In genomic region chr2:103913252-103913650, GRCm38 (mm10) we compare ENCODE assay signal across 24 mouse cellular contexts. TPM values are rescaled to one million over a fixed set of nuclear protein-coding genes. Genes with fewer than 3 reads are reported as not detected.
DNase-seq lines count a peak whose midpoint lies in the region; ATAC-seq and TF ChIP-seq lines count a peak whose summit lies in the region.
"Had no signal": no experiment of that assay in that cellular context is flagged by ENCODE, and none has a peak within 500 bp of the region (broad histone marks: within the 10 kb centered on the region; RNA-seq: fewer than 3 reads in every experiment).

No protein-coding gene starts in this region.

- no peaks in the 10 kb centered on the region for H3K27me3 ChIP-seq in hindbrain, embryonic 15.5 days
- H3K27me3 ChIP-seq in hindbrain, embryonic 12.5 days, result no peaks in the 10 kb centered on the region
- no peaks in the 10 kb centered on the region for H3K27me3 ChIP-seq in lung, postnatal 0 days (replicated peaks; ENCODE audit: insufficient read depth, low read length)
- H3K27me3 ChIP-seq: embryonic facial prominence, embryonic 15.5 days; forebrain, embryonic 15.5 days; limb, embryonic 12.5 days; neural tube, embryonic 12.5 days had no signal

- no peak for ATAC-seq in hindbrain, embryonic 15.5 days (ENCODE audit: low FRiP score, low read depth)
- ATAC-seq in hindbrain, embryonic 12.5 days (ENCODE audit: low FRiP score), result no peak
- ATAC-seq in lung, postnatal 0 days, result peak; percentile 38; the same call in 1 of the 2 replicates
- peak; percentile 92 for ATAC-seq in granulocyte monocyte progenitor cell, adult 5-6 weeks (replicated peaks; ENCODE audit: poor library complexity, severe bottlenecking)
- ATAC-seq in megakaryocyte progenitor cell, adult 5-6 weeks (replicated peaks; ENCODE audit: poor library complexity), result peak; percentile 58; the same call in 1 of the 2 replicates
- ATAC-seq in erythroblast, adult 5-6 weeks (replicated peaks; ENCODE audit: low FRiP score, poor library complexity, severe bottlenecking), result no peak
- ATAC-seq: forebrain, embryonic 15.5 days; intestine, postnatal 0 days had no signal

- WGBS in hindbrain, embryonic 15.5 days, result 71% methylated on average over 6 of the region's 6 CpGs
- WGBS in hindbrain, embryonic 12.5 days, result 82% methylated on average over 6 of the region's 6 CpGs
- 47% methylated on average over 6 of the region's 6 CpGs for WGBS in lung, postnatal 0 days
- WGBS in lung, adult 2 months, result 54% methylated on average over 6 of the region's 6 CpGs

- H3K36me3 ChIP-seq in hindbrain, embryonic 15.5 days, result no peaks in the 10 kb centered on the region
- H3K36me3 ChIP-seq in hindbrain, embryonic 12.5 days, result no peaks in the 10 kb centered on the region
- no peaks in the 10 kb centered on the region for H3K36me3 ChIP-seq in lung, postnatal 0 days (ENCODE audit: insufficient read depth, low read length)
- H3K36me3 ChIP-seq: embryonic facial prominence, embryonic 15.5 days; forebrain, embryonic 15.5 days; heart, embryonic 12.5 days; limb, embryonic 12.5 days; neural tube, embryonic 12.5 days had no signal

- no peak for TF ChIP-seq CTCF in lung, postnatal 0 days (IDR thresholded peaks at IDR 0.05)
- TF ChIP-seq CTCF in lung, adult 2 months (IDR thresholded peaks at IDR 0.05; ENCODE audit: insufficient read depth, low read length), result no peak

- no peak for DNase-seq in lung, postnatal 0 days (ENCODE audit: low spot score)
- no peak for DNase-seq in lung, adult 2 months
- DNase-seq: adrenal gland, adult 2 months; cerebellum, adult 11-12 months; heart, postnatal 10 days; kidney, postnatal 25 days; layer of hippocampus, postnatal 36 days; lung, postnatal 10 days; thymus, adult 18-20 months; thymus, postnatal 4 days had no signal

- TF ChIP-seq POLR2A in lung, adult 2 months (IDR thresholded peaks at IDR 0.05; ENCODE audit: borderline replicate concordance, extremely low read depth, low read depth, low read length), result no peak

- H3K9me3 ChIP-seq in hindbrain, embryonic 15.5 days, result no peaks in the 10 kb centered on the region
- H3K9me3 ChIP-seq in hindbrain, embryonic 12.5 days (replicated peaks), result no peaks in the 10 kb centered on the region
- H3K9me3 ChIP-seq in lung, postnatal 0 days (ENCODE audit: low read length), result no peaks in the 10 kb centered on the region
- H3K9me3 ChIP-seq: embryonic facial prominence, embryonic 15.5 days; forebrain, embryonic 15.5 days; heart, embryonic 12.5 days; limb, embryonic 12.5 days; neural tube, embryonic 12.5 days had no signal

- peaks cover 6% of the 10 kb centered on the region for H3K4me1 ChIP-seq in hindbrain, embryonic 15.5 days (replicated peaks)
- no peaks in the 10 kb centered on the region for H3K4me1 ChIP-seq in hindbrain, embryonic 12.5 days
- no peaks in the 10 kb centered on the region for H3K4me1 ChIP-seq in lung, postnatal 0 days (ENCODE audit: insufficient read depth, low read depth, low read length)
- no peaks in the 10 kb centered on the region for H3K4me1 ChIP-seq in lung, adult 2 months (ENCODE audit: control insufficient read depth, insufficient read depth, low read length)
- H3K4me1 ChIP-seq: embryonic facial prominence, embryonic 15.5 days; forebrain, embryonic 15.5 days; heart, embryonic 12.5 days; neural tube, embryonic 12.5 days had no signal

- peak overlapping the region; percentile 62 for H3K27ac ChIP-seq in hindbrain, embryonic 15.5 days (replicated peaks)
- no peak overlapping the region for H3K27ac ChIP-seq in hindbrain, embryonic 12.5 days
- no peak overlapping the region for H3K27ac ChIP-seq in lung, postnatal 0 days (ENCODE audit: low read length)
- H3K27ac ChIP-seq: embryonic facial prominence, embryonic 15.5 days; forebrain, embryonic 15.5 days; layer of hippocampus, adult 2 months; limb, embryonic 12.5 days; liver, embryonic 14.5 days; neural tube, embryonic 12.5 days had no signal

- H3K4me2 ChIP-seq in hindbrain, embryonic 15.5 days, result no peak overlapping the region
- H3K4me2 ChIP-seq in hindbrain, embryonic 12.5 days (replicated peaks), result no peak overlapping the region
- H3K4me2 ChIP-seq in lung, postnatal 0 days (replicated peaks; ENCODE audit: low read depth, low read length), result no peak overlapping the region
- H3K4me2 ChIP-seq: embryonic facial prominence, embryonic 15.5 days; forebrain, embryonic 15.5 days; heart, embryonic 12.5 days; limb, embryonic 12.5 days; neural tube, embryonic 12.5 days had no signal

- no peak for TF ChIP-seq EP300 in lung, postnatal 0 days (IDR thresholded peaks at IDR 0.05)

- H3K4me3 ChIP-seq in hindbrain, embryonic 15.5 days, result no peak overlapping the region
- H3K4me3 ChIP-seq in hindbrain, embryonic 12.5 days, result no peak overlapping the region
- H3K4me3 ChIP-seq in lung, postnatal 0 days (ENCODE audit: low read depth, low read length), result no peak overlapping the region
- H3K4me3 ChIP-seq in lung, adult 2 months (replicated peaks; ENCODE audit: extremely low read depth, low read depth, low read length), result no peak overlapping the region
- H3K4me3 ChIP-seq: embryonic facial prominence, embryonic 15.5 days; forebrain, embryonic 15.5 days; heart, embryonic 12.5 days; layer of hippocampus, adult 2 months; limb, embryonic 12.5 days; neural tube, embryonic 12.5 days had no signal

- H3K9ac ChIP-seq in hindbrain, embryonic 15.5 days, result no peak overlapping the region
- H3K9ac ChIP-seq in hindbrain, embryonic 12.5 days, result no peak overlapping the region
- no peak overlapping the region for H3K9ac ChIP-seq in lung, postnatal 0 days (replicated peaks; ENCODE audit: low read depth)
- H3K9ac ChIP-seq: embryonic facial prominence, embryonic 15.5 days; forebrain, embryonic 15.5 days; heart, embryonic 12.5 days; limb, embryonic 12.5 days; liver, embryonic 14.5 days; neural tube, embryonic 12.5 days had no signal

RNA-seq across cellular contexts. Expression of gene Lmo2, which starts 44.5 kb away (rescaled TPM):
- 36.0 and 37.9 TPM in 2 replicates for polyA plus RNA-seq in hindbrain, embryonic 15.5 days (2015; fragmentation: Nextera tagmentation; extraction: Ambion mirVana)
- 25.6 and 27.2 TPM in 2 replicates for polyA plus RNA-seq in hindbrain, embryonic 12.5 days (2016; fragmentation: Nextera tagmentation; extraction: Ambion mirVana)
- polyA plus RNA-seq in lung, postnatal 0 days (2015; fragmentation: Nextera tagmentation; extraction: Ambion mirVana), result 30.6 and 46.5 TPM in 2 replicates
- polyA plus RNA-seq in lung, adult 2 months (2012; rRNA removed), result 47.8 and 51.7 TPM in 2 replicates
- 334 and 343 TPM in 2 replicates for total RNA-seq in granulocyte monocyte progenitor cell, adult 5-6 weeks (2014; fragmentation: Nextera tagmentation)
- total RNA-seq in granulocyte monocyte progenitor cell, adult 5-6 weeks (2017), result 231 and 233 TPM in 2 replicates
- 427 and 476 TPM in 2 replicates for total RNA-seq in megakaryocyte progenitor cell, adult 5-6 weeks (2015)
- 226 and 286 TPM in 2 replicates for total RNA-seq in megakaryocyte progenitor cell, adult 5-6 weeks (2017)
- 827 TPM in 2 replicates for total RNA-seq in erythroblast, adult 5-6 weeks (2015; ENCODE audit: low replicate concordance)
- total RNA-seq in erythroblast, adult 5-6 weeks (2017; ENCODE audit: low replicate concordance), result 564 and 619 TPM in 2 replicates
- polyA plus RNA-seq: C2C12 had no signal

Comparison
In these comparisons a context has a peak if more than half of its experiments do, and no peak if none do; other contexts are left out.
1. ATAC-seq: peak in lung, postnatal 0 days (single experiment), granulocyte monocyte progenitor cell, adult 5-6 weeks (single experiment) and megakaryocyte progenitor cell, adult 5-6 weeks (single experiment); none in hindbrain, embryonic 15.5 days (single experiment), hindbrain, embryonic 12.5 days (single experiment) and erythroblast, adult 5-6 weeks (single experiment).